In the genomic region with DNA sequence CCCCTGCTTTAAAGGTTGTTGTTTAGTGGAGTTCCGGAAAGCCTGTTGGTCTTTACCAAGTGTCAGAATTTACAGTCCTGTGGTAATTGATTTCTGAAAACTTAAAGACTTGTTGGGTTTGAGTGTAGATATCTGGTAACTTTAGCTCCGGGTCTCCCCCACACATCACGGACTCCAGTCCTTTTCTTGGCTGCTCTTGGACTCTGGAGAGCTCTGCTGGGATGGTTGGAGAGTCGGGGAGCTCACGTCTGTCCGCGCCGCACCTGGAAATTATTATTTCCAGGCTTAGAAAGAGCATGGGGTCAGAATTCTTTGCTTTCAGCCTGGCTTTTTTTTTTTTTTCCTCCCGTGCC, we compare ENCODE assay signal across 8 mouse cellular contexts. TPM values are rescaled to one million over a fixed set of nuclear protein-coding genes. Genes with fewer than 3 reads are reported as not detected.
DNase-seq lines count a peak whose midpoint lies in the region; ATAC-seq and TF ChIP-seq lines count a peak whose summit lies in the region.

No protein-coding gene starts in this region.

- peak overlapping the region; percentile 91 for H3K4me2 ChIP-seq in liver, embryonic 14.5 days (ENCODE audit: low read depth)

- no peaks in the 10 kb centered on the region for H3K27me3 ChIP-seq in G1E (ENCODE audit: insufficient read depth, low read length)
- no peaks in the 10 kb centered on the region for H3K27me3 ChIP-seq in liver, embryonic 14.5 days (ENCODE audit: control insufficient read depth, insufficient read depth, low read length)

- no peak for TF ChIP-seq CTCF in G1E (IDR thresholded peaks at IDR 0.05; ENCODE audit: low read depth, low read length)
- no peak for TF ChIP-seq CTCF in liver, embryonic 14.5 days (IDR thresholded peaks at IDR 0.05; ENCODE audit: low read depth)

- TF ChIP-seq EP300 in liver, embryonic 14.5 days (IDR thresholded peaks at IDR 0.05; ENCODE audit: low read depth): no peak

- WGBS in liver, embryonic 14.5 days (ENCODE audit: insufficient replicate concordance): 1% methylated on average over 9 of the region's 9 CpGs

- H3K36me3 ChIP-seq in G1E (replicated peaks): peaks cover 10% of the 10 kb centered on the region
- H3K36me3 ChIP-seq in liver, embryonic 14.5 days (replicated peaks; ENCODE audit: control insufficient read depth, insufficient read depth, low read depth): no peaks in the 10 kb centered on the region

- DNase-seq in heart, adult 11 months: peak; percentile 90
- DNase-seq in heart, postnatal 25 days (ENCODE audit: low spot score): no peak
- DNase-seq in G1E (ENCODE audit: low spot score): peak; percentile 6
- DNase-seq in forelimb bud, embryonic 11.5 days (ENCODE audit: low read depth, low spot score): peak; percentile 74
- DNase-seq in liver, embryonic 14.5 days (ENCODE audit: low read depth in 3 of 3, low spot score in 3 of 3): no peak
- no peak for DNase-seq in gastrocnemius, postnatal 4 days (ENCODE audit: low spot score in 2 of 2)
- DNase-seq in kidney, adult 11 months: no peak
- no peak for DNase-seq in cerebellum, adult 11-12 months

- intact Hi-C loops in heart, postnatal 25 days (cut with DNase I): loop anchor here (2.0 to 10.0 kb wide), 2 partner anchors 40 to 282 kb away; partner anchors contain the start of gene 9930021J03Rik

- no peaks in the 10 kb centered on the region for H3K9me3 ChIP-seq in G1E (replicated peaks)
- no peaks in the 10 kb centered on the region for H3K9me3 ChIP-seq in liver, embryonic 14.5 days (ENCODE audit: control insufficient read depth, low read length)

- H3K4me1 ChIP-seq in G1E (ENCODE audit: insufficient read depth, low read depth, low read length): peaks cover 20% of the 10 kb centered on the region
- H3K4me1 ChIP-seq in liver, embryonic 14.5 days (replicated peaks; ENCODE audit: control insufficient read depth in 2 of 2, insufficient read depth in 2 of 2, low read length in 1 of 2): peaks cover 3 to 15% of the 10 kb centered on the region in 2 experiments; a peak in 3 of 4 replicates

- peak overlapping the region; percentile 87 for H3K9ac ChIP-seq in liver, embryonic 14.5 days (replicated peaks)

- peak overlapping the region; percentile 91 for H3K4me3 ChIP-seq in G1E (ENCODE audit: low read depth, low read length)
- peak overlapping the region; percentile 61 to 86 for H3K4me3 ChIP-seq in liver, embryonic 14.5 days (ENCODE audit: insufficient read depth in 1 of 2, low read depth in 2 of 2, low read length in 2 of 2)

- no peak overlapping the region for H3K27ac ChIP-seq in liver, embryonic 14.5 days

- ATAC-seq in G1E (ENCODE audit: extremely low read depth, insufficient number of reproducible peaks, low FRiP score, poor library complexity, severe bottlenecking): no peak
- no peak for ATAC-seq in liver, embryonic 14.5 days (ENCODE audit: insufficient read depth)

RNA-seq across cellular contexts. Expression of gene Ric1, which starts 1.1 kb away (rescaled TPM):
- 10 to 100 TPM; 20.0 to 23.8 TPM for total RNA-seq in heart, postnatal 25 days (2021)
- 45.0 and 59.1 TPM in 2 replicates for total RNA-seq in G1E (2014; fragmentation: Nextera tagmentation)
- total RNA-seq in G1E (2017): 50.5 and 50.7 TPM in 2 replicates
- polyA plus RNA-seq in G1E (2012): 10.8 and 13.5 TPM in 2 replicates
- polyA plus RNA-seq in liver, embryonic 14.5 days (2012; rRNA removed): 2.4 and 3.1 TPM in 2 replicates
- 2.8 and 2.9 TPM in 2 replicates for polyA plus RNA-seq in liver, embryonic 14.5 days (2014; fragmentation: Nextera tagmentation; extraction: Ambion mirVana)
- total RNA-seq in gastrocnemius, postnatal 4 days (2021): 10 to 100 TPM; 34.2 to 40.2 TPM

Comparison
In these comparisons a context has a peak if more than half of its experiments do, and no peak if none do; other contexts are left out.
1. DNase-seq: peak in heart, adult 11 months (single experiment), G1E (single experiment) and forelimb bud, embryonic 11.5 days (single experiment); none in heart, postnatal 25 days (single experiment), liver, embryonic 14.5 days (0 of 3), gastrocnemius, postnatal 4 days (0 of 2), kidney, adult 11 months (single experiment) and cerebellum, adult 11-12 months (single experiment).